Mouse (Mus musculus) heart, embryonic 10.5 days (tissue): ENCODE measurements around the gene Efcab6. TPM values are rescaled to one million over a fixed set of nuclear protein-coding genes. Genes with fewer than 3 reads are reported as not detected.

ENCODE experiments used
- DNase-seq: peaks from one replicate; pipeline ENCODE4 v3.0.0-alpha.2; 2017; ENCODE audit warnings: low spot score
- H3K27ac ChIP-seq: fragments of 300-500 bp; sonication (generic); 2 replicates; pipeline ENCODE4 v1.5.1; 2016; ENCODE audit warnings: mild to moderate bottlenecking
- H3K27me3 ChIP-seq: fragments of 300-500 bp; sonication (generic); 2 replicates; pipeline ENCODE4 v1.6.1; 2016; ENCODE audit warnings: mild to moderate bottlenecking; ENCODE audit not compliant: poor library complexity, insufficient read depth, severe bottlenecking
- H3K36me3 ChIP-seq: fragments of 300-500 bp; sonication (generic); 2 replicates; pipeline ENCODE4 v1.6.1; 2016; ENCODE audit warnings: mild to moderate bottlenecking, moderate library complexity
- H3K4me1 ChIP-seq: fragments of 300-500 bp; sonication (generic); 2 replicates; pipeline ENCODE4 v1.6.1; 2016; ENCODE audit warnings: mild to moderate bottlenecking
- H3K4me3 ChIP-seq: fragments of 300-500 bp; sonication (generic); 2 replicates; pipeline ENCODE4 v1.5.1; 2016; ENCODE audit warnings: mild to moderate bottlenecking, moderate library complexity
- H3K9me3 ChIP-seq: fragments of 300-500 bp; sonication (generic); 2 replicates; pipeline ENCODE4 v1.6.1; 2016; ENCODE audit warnings: mild to moderate bottlenecking, moderate library complexity
- WGBS: fragments of 180-500 bp; shearing (Covaris S2); methylation state at CpG from one replicate; pipeline ENCODE4 v1.1.7; 2016; 5-methylcytosine and 5-hydroxymethylcytosine counted together
- polyA plus RNA-seq: library from polyadenylated mRNA; unstranded; fragments of >200 nt; fragmentation: Nextera tagmentation; extraction: Ambion mirVana; gene quantifications from 2 replicates; pipeline ENCODE4 v1.2.1, GENCODE M21; 2016

Efcab6 gene
- polyA plus RNA-seq, 1 experiment from 2014 or later: not detected

DNA sequence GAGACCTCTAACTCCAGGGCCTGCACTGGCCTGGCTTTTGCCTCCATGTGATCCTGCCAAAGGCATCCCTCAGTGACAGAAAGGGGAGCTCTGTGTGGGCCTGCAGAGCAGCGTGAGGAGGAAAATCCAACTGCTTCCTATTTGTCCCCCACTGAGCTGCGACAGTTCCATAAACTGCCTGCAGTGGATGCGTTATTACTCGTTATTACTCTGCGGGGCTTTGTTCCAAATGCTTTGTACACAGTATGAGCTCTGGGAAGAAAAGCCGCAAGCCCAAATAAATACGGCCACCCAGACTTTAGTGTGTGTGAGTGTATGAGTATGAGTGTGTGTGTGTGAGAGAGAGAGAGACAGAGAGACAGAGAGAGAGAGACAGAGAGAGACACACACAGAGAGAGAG is 68.3 kb downstream of the Efcab6 start:
- no peak overlapping the region for H3K4me3 ChIP-seq
- H3K9me3 ChIP-seq: no peaks in the 10 kb centered on the region
- peaks cover 8% of the 10 kb centered on the region for H3K4me1 ChIP-seq
- H3K27me3 ChIP-seq: peaks cover 48% of the 10 kb centered on the region
- H3K27ac ChIP-seq: no peak overlapping the region
- 73% methylated on average over 7 of the region's 7 CpGs for WGBS
- H3K36me3 ChIP-seq: no peaks in the 10 kb centered on the region
- no peak for DNase-seq

DNA sequence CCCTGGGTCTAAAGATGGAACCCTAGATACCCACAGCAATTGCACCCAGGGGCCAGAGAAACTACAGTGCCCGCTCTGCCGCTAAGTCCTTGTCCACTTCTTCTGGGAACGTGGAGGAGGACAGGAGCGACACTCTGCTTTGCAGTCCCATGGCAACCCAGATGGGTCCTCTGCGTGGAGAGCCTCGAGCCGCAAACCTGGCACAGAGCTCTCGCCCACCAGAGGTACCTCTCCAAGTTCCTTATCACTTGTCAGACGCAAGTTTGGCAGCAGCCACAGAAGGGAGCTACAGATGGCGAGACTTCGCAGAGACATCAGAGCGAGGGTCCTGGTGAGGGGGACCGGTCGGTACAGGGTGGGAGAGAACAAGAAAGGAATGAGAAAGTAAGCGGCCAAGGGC is 73.0 kb downstream of the Efcab6 start:
- Histone ChIP-seq H3K27me3 (peaks cover 35% of the 10 kb centered on the region), H3K4me3 (no peak overlapping the region), H3K9me3 (no peaks in the 10 kb centered on the region), H3K36me3 (no peaks in the 10 kb centered on the region), H3K4me1 (peaks cover 27% of the 10 kb centered on the region), H3K27ac (no peak overlapping the region)
- DNase-seq: no peak
- WGBS: 59% methylated on average over 15 of the region's 15 CpGs

DNA sequence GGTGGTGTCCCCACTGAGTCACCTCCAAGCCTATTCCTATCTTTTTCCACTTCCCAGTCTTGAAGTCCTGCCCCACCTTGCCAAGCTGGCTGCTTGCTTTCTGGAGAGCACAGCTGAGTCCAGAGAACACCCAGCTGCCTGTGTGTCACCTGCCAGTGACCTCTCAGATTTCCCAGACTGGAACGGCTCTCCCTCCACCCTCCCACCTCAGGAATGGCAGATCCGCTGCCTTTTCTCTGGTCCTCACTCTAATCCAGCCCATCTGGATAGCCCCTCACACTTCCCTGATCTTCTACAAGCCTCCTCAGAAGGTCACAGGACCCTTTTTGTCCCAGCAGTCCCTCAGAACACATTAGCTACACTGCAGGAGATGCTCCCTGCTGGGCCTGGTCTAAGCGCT is 73.7 kb downstream of the Efcab6 start:
- Histone ChIP-seq H3K27me3 (peaks cover 28% of the 10 kb centered on the region), H3K27ac (no peak overlapping the region), H3K4me3 (no peak overlapping the region), H3K36me3 (no peaks in the 10 kb centered on the region), H3K4me1 (peaks cover 27% of the 10 kb centered on the region), H3K9me3 (no peaks in the 10 kb centered on the region)
- no peak for DNase-seq
- 3% methylated on average over 3 of the region's 3 CpGs for WGBS

DNA sequence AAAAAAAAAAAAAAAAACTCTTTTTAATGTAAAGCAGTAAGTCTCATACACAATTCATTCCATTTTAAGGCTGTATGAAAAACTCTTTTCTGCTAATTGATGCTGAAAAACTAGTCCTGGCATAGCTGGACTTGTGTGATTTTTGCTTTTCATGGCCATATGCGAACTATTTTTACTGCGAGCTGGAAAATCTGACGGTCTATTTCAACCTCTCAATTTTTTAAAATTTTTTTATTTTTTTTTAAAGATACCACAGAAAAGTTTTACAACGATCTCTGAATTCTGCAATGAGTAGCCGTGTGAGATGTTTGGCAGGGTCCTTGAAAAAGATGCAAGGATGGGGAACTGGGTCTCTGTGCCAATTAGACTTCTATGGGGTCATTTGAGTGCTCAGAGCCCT is 75.9 kb downstream of the Efcab6 start:
- WGBS: 88% methylated on average over 5 of the region's 5 CpGs
- no peaks in the 10 kb centered on the region for H3K9me3 ChIP-seq

DNA sequence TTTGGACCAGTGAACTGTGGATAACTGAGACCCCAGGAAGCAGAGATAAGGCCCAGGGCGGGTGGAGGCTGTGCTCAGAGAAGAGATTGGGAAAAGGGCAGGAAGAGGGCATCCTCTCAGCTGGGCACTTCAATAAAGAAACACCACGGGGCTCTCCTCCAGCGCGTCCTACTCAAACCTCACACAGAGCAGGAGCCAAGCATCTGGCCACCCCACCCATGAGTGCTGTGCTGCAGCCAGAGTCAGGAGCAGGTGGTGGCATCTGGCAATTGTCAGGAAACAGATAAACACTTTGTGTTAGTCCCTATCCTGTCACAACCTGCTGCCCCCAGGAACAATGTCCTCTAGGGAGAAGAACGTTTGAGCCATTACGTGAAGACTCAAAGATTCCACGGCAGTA is 77.1 kb downstream of the Efcab6 start:
- Histone ChIP-seq H3K4me1 (peaks cover 30% of the 10 kb centered on the region), H3K9me3 (no peaks in the 10 kb centered on the region), H3K27me3 (peaks cover 22% of the 10 kb centered on the region), H3K36me3 (no peaks in the 10 kb centered on the region), H3K4me3 (no peak overlapping the region), H3K27ac (no peak overlapping the region)
- DNase-seq: no peak
- 5% methylated on average over 7 of the region's 7 CpGs for WGBS

More for the DNA sequence above, 75.9 kb downstream of the Efcab6 start:
- no peak overlapping the region for H3K4me3 ChIP-seq
- no peak overlapping the region for H3K27ac ChIP-seq
- H3K27me3 ChIP-seq: peaks cover 22% of the 10 kb centered on the region
- no peaks in the 10 kb centered on the region for H3K36me3 ChIP-seq
- H3K4me1 ChIP-seq: peaks cover 30% of the 10 kb centered on the region
- no peak for DNase-seq

DNA sequence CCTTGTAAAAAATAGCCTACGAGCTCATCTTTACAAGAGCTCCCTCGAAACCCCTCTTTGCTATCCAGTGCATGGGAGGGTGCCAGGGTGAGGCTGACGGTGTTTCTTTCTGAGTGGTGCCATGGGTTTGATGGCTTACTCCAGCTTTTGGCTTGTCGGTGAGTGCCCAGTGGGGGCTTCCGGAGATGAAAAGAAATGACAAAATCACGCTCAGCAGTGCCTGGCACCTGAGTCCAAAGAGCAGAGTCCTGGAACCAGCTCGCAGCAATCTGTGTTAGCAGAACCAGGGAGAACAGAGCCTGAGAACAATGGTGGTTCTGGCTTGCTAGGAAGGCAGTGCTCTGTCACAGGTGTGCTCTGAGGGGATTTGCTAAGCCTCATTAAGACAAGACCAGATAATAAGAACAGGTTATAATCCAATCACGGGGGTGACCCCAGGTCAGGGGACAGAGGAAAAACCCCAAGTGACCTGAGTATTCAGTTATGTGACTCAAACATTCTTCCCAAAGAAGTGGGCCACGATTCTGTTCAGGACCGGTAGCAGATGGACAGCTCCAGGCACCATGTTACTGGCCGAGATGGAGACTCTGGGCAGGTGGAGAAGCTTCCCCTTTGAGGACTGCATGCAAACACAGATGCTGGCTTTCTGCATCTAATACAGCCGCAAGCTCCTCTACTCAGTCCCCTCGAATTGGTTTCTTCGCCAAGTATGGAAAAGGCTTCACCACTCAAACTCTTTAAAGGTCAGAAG is 82.8 kb downstream of the Efcab6 start:
- H3K9me3 ChIP-seq: no peaks in the 10 kb centered on the region
- DNase-seq: no peak
- WGBS: 61% methylated on average over 14 of the region's 14 CpGs
- H3K27ac ChIP-seq: no peak overlapping the region
- H3K27me3 ChIP-seq: peaks cover 11% of the 10 kb centered on the region; the same call in 1 of the 2 replicates
- no peaks in the 10 kb centered on the region for H3K36me3 ChIP-seq
- H3K4me1 ChIP-seq: 0 out of 2 replicates have a peak, but pooled peaks cover 3% of the 10 kb centered on the region
- H3K4me3 ChIP-seq: no peak overlapping the region

DNA sequence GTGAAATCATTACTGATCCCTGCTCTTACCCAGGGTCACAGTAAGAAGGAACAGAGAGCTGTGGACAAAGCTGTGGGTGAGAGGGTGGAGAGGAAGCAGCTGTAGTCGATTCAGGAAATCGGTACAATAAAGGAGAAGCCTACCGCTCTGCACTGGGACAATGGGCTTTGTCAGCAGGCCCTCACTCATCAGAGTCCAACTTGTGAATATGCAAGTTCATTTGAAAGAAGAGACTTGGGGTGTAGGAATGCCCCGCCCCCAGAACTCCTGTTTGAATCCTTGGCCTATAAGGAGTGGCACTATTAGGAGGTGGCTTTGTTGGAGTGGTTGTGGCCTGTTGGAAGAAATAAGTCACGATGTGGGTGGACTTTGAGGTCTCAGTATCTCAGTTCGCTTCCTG is 86.3 kb downstream of the Efcab6 start:
- Histone ChIP-seq H3K4me3 (no peak overlapping the region), H3K27me3 (peaks cover 15% of the 10 kb centered on the region), H3K27ac (no peak overlapping the region), H3K9me3 (no peaks in the 10 kb centered on the region), H3K4me1 (0 out of 2 replicates have a peak, but pooled peaks cover 2% of the 10 kb centered on the region), H3K36me3 (no peaks in the 10 kb centered on the region)
- 65% methylated on average over 6 of the region's 6 CpGs for WGBS
- DNase-seq: no peak

DNA sequence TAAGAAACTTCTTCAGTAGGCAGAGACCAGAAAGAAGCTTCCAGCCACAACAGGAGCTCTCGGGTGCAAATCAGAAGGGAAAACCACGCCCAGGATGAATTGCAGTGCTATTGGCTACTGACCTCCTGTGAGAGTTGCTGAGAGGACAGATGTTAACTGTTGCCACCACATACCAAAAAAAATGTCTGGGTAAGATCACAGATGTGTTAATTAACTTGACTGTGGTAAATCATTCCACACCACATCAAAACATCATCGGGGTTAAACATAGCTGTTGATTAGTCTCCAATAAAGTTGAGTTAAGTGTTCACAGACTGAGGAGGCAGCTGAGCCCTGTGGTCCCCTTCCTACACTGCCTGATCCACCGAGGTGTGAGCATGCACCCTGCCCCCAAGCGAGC is 88.1 kb downstream of the Efcab6 start:
- Histone ChIP-seq H3K4me3 (no peak overlapping the region), H3K4me1 (0 out of 2 replicates have a peak, but pooled peaks cover 2% of the 10 kb centered on the region), H3K27ac (no peak overlapping the region), H3K36me3 (no peaks in the 10 kb centered on the region), H3K9me3 (no peaks in the 10 kb centered on the region), H3K27me3 (peaks cover 18% of the 10 kb centered on the region)
- WGBS: 18% methylated on average over 5 of the region's 5 CpGs
- no peak for DNase-seq

DNA sequence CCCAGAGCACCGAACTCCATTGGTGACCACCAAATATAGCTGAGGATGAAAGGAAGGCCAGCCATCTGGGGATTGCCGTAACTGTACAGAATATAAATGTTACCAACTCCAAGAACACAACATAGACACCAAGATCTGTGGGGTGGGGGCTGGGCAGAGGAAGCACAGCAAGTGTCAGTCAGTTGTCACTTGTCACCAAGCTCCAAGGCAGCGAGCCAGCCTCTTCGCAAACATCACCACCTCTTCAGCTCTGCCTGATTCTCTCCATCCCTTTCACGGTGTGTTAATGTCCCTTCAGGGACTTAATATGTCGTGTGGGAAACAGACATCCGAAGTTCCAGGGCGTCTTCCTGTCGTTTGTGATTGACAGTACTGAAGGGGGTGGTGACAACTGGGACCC is 93.0 kb downstream of the Efcab6 start:
- peaks cover 9% of the 10 kb centered on the region; the same call in 1 of the 2 replicates for H3K4me1 ChIP-seq
- no peak for DNase-seq
- no peaks in the 10 kb centered on the region for H3K36me3 ChIP-seq
- no peak overlapping the region for H3K4me3 ChIP-seq
- WGBS: 49% methylated on average over 9 of the region's 9 CpGs
- H3K27ac ChIP-seq: no peak overlapping the region
- H3K27me3 ChIP-seq: peaks cover 20% of the 10 kb centered on the region
- H3K9me3 ChIP-seq: no peaks in the 10 kb centered on the region; the same call in 1 of the 2 replicates

DNA sequence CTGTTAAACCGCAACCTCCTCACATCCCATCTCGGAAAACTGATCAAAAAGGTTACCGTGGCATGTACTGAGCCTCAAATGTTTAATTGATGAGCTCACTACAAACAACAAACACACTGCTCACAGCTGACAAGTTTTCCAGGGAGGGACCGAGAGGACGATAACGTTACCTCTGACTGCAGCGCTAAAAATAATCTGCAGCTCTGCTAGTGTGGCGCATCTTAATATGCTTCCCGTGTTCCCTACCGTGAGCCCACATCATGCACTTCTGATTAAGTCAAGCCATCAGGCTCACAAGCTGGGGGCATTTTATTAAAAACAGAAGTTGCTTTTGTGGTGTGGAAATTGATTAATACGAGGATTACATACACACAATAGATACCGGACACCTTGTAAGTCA is 97.4 kb downstream of the Efcab6 start:
- H3K4me3 ChIP-seq: no peak overlapping the region
- H3K27ac ChIP-seq: no peak overlapping the region
- no peaks in the 10 kb centered on the region; the same call in 1 of the 2 replicates for H3K9me3 ChIP-seq
- no peaks in the 10 kb centered on the region for H3K36me3 ChIP-seq
- WGBS: 69% methylated on average over 12 of the region's 12 CpGs
- DNase-seq: no peak
- H3K4me1 ChIP-seq: peaks cover 28% of the 10 kb centered on the region
- H3K27me3 ChIP-seq: peaks cover 29% of the 10 kb centered on the region

DNA sequence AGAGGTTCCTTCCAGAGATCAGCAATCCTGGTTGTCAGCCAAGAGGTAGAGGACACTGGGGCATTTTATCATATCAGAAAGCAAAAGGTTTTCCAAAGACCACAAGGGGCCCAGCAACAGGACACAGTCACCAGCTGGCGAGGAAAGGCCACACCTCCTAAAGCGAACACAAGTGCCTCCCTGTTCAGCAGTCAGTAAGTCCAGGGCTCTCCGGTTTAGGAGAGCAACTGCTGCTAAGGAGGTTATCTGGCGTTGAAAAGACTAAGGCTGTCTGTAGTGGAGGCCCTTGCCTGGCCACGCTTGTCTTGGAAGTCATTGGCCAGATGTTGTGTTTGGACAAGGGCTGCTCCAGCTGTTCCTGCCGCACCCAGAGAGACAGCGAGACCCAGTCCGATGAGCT is 100.1 kb downstream of the Efcab6 start:
- H3K36me3 ChIP-seq: no peaks in the 10 kb centered on the region
- H3K9me3 ChIP-seq: no peaks in the 10 kb centered on the region
- DNase-seq: peak; percentile 78
- peaks cover 39% of the 10 kb centered on the region for H3K4me1 ChIP-seq
- H3K27me3 ChIP-seq: peaks cover 32% of the 10 kb centered on the region
- H3K4me3 ChIP-seq: no peak overlapping the region
- H3K27ac ChIP-seq: no peak overlapping the region
- 30% methylated on average over 8 of the region's 8 CpGs for WGBS

DNA sequence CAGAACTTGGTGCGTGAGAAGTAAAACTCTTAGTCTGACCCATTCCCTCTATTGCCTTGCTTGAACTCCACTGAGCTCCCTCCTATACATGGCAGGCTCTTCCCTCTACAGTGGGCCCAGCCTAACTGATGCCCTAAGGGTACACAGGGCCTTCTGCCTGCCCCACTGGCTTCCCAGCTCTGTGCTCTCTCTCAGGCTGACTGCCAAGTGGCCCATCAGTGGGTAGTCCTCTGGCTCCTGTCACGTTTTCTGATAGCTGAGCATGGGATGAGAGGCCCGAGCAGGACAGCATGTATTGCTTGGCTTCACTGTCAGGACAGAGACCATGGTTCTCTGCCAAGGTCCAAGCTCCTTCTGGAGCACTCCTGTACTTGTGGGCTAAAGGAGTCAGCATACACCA is 106.8 kb downstream of the Efcab6 start:
- DNase-seq: no peak
- no peaks in the 10 kb centered on the region for H3K9me3 ChIP-seq
- no peak overlapping the region for H3K4me3 ChIP-seq
- peaks cover 17% of the 10 kb centered on the region; the same call in 1 of the 2 replicates for H3K4me1 ChIP-seq
- peaks cover 38% of the 10 kb centered on the region for H3K27me3 ChIP-seq
- H3K36me3 ChIP-seq: no peaks in the 10 kb centered on the region
- H3K27ac ChIP-seq: no peak overlapping the region
- 53% methylated on average over 3 of the region's 3 CpGs for WGBS

DNA sequence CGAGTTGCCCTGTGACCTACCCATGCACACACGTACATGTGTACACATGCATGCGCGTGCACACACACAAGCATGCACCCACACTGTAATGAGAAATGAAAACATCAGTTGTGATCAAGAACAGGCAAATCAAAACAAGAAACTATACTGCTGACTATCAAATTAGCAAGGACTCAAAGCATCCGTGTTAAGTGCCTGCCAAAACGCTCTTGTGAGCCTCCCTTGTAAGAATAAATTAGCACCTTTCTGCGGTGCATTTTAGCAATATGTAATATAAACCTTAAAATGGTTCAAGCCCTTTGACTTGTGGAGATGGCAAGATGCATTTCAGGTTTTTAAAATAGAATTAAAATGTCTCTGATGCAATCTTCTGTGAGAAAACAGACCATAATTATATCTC is 108.2 kb downstream of the Efcab6 start:
- WGBS: 87% methylated on average over 7 of the region's 7 CpGs
- no peak for DNase-seq

More for the DNA sequence above, 108.2 kb downstream of the Efcab6 start:
- Histone ChIP-seq H3K36me3 (no peaks in the 10 kb centered on the region), H3K27me3 (peaks cover 28% of the 10 kb centered on the region), H3K4me3 (no peak overlapping the region), H3K4me1 (peaks cover 8% of the 10 kb centered on the region; the same call in 1 of the 2 replicates), H3K9me3 (no peaks in the 10 kb centered on the region), H3K27ac (no peak overlapping the region)
